Mouse (Mus musculus) liver, embryonic 13.5 days (tissue): ENCODE measurements around the gene 0610040J01Rik. TPM values are rescaled to one million over a fixed set of nuclear protein-coding genes. Genes with fewer than 3 reads are reported as not detected.

ENCODE experiments used
- ATAC-seq: fragments of 200-750 bp; cut with Nextera tagmentation; 2 replicates; pipeline ENCODE4 v1.8.0; 2017; ENCODE audit warnings: low read depth, mild to moderate bottlenecking, moderate number of reproducible peaks, moderate library complexity
- DNase-seq: peaks from one replicate; pipeline ENCODE4 v3.0.0; 2022
- H3K27ac ChIP-seq: fragments of 300-500 bp; sonication (generic); 2 replicates; pipeline ENCODE4 v1.5.1; 2015; ENCODE audit warnings: moderate library complexity, mild to moderate bottlenecking, inconsistent platforms
- H3K27me3 ChIP-seq: fragments of 300-500 bp; sonication (generic); 2 replicates; pipeline ENCODE4 v1.6.1; 2015; ENCODE audit warnings: mild to moderate bottlenecking, inconsistent platforms
- H3K36me3 ChIP-seq: fragments of 300-500 bp; sonication (generic); 2 replicates; pipeline ENCODE4 v1.6.1; 2015; ENCODE audit warnings: mild to moderate bottlenecking, inconsistent platforms
- H3K4me1 ChIP-seq: fragments of 300-500 bp; sonication (generic); replicated peaks from 2 replicates; pipeline ENCODE4 v1.6.1; 2015; ENCODE audit warnings: inconsistent platforms
- H3K4me2 ChIP-seq: fragments of 300-500 bp; sonication (generic); 2 replicates; pipeline ENCODE4 v1.6.1; 2015; ENCODE audit warnings: inconsistent platforms, mild to moderate bottlenecking, moderate library complexity
- H3K4me3 ChIP-seq: fragments of 300-500 bp; sonication (generic); replicated peaks from 2 replicates; pipeline ENCODE4 v1.5.1; 2015; ENCODE audit warnings: mild to moderate bottlenecking, inconsistent platforms
- H3K9ac ChIP-seq: fragments of 300-500 bp; sonication (generic); 2 replicates; pipeline ENCODE4 v1.6.1; 2015; ENCODE audit warnings: mild to moderate bottlenecking, inconsistent platforms
- H3K9me3 ChIP-seq: fragments of 300-500 bp; sonication (generic); replicated peaks from 2 replicates; pipeline ENCODE4 v1.6.1; 2016; ENCODE audit warnings: inconsistent platforms
- WGBS: fragments of 180-500 bp; shearing (Covaris S2); methylation state at CpG from one replicate; pipeline ENCODE4 v1.1.7; 2015; ENCODE audit not compliant: insufficient replicate concordance; 5-methylcytosine and 5-hydroxymethylcytosine counted together
- polyA plus RNA-seq: library from polyadenylated mRNA; unstranded; fragments of >200 nt; fragmentation: Nextera tagmentation; extraction: Ambion mirVana; gene quantifications from 2 replicates; pipeline ENCODE4 v1.2.1, GENCODE M21; 2015

The 0610040J01Rik gene
- polyA plus RNA-seq: 13.9 and 14.6 TPM in 2 replicates

DNA sequence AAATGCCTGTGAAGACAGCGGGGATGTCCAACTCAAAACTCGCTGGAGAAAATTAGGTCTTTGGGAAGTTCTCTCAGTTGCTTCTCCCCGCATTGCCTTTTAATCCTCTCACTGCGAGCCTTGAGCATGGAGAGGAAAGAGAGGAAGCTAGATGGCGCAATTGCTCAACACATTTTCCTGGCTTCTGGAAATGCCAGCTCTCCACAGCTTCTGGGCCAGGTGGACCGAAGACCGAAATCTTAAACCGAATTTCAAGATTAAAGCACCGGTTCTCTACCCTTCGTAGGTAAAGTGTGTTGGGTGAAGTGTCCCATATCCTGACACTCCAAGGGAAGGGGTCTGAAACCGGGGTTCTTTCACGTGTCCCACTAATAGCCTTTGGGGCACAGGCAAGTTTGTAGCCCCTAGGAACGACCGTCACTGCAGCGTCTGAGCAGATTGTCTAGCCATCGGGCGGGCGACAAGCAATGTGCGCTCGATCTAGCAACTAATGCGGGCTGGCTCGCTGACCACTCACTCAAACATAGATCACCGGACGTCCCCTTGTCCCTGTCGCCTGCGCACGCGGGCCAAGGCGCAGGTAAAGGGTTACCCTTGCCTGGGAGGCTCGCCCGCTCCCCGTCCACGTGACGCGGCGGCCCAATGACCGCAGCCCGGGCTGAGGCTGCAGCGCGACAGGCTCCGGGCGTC lies at the start of gene 0610040J01Rik:
0610040J01Rik (plus strand) TSS at position 545 of the 690 bp plus-strand sequence.
- 3% methylated on average over 42 of the region's 42 CpGs for whole genome bisulfite sequencing

DNA sequence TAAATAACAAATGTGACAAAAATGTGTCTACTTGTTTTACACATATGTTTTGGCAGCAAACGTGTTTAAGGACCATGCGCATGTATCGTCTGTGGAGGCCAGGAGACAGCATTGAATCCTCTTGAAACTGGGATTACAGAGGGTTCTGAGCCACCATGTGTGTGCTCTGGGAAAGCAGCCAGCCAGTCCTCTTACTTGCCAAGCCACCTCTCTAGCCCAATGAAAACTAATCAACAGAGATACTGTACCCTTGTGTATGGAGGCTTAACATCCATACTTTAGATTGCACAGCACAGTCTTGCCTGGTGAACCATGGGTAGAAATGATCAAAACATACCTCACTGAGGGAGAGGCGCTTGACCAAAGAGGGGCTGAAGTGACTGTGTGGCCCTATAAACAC lies 46.3 kb upstream of the 0610040J01Rik start:
- no peak overlapping the region for H3K4me3 ChIP-seq
- H3K27me3 ChIP-seq: no peaks in the 10 kb centered on the region
- ATAC-seq: no peak
- DNase-seq: no peak
- H3K36me3 ChIP-seq: no peaks in the 10 kb centered on the region
- H3K9me3 ChIP-seq: no peaks in the 10 kb centered on the region
- H3K27ac ChIP-seq: no peak overlapping the region
- no peak overlapping the region for H3K9ac ChIP-seq
- H3K4me2 ChIP-seq: no peak overlapping the region
- H3K4me1 ChIP-seq: no peaks in the 10 kb centered on the region
- 75% methylated on average over 4 of the region's 4 CpGs for WGBS

More for the DNA sequence above, at the start of gene 0610040J01Rik:
- Histone ChIP-seq H3K36me3 (no peaks in the 10 kb centered on the region), H3K4me1 (peaks cover 4% of the 10 kb centered on the region; the same call in 1 of the 2 replicates), H3K4me2 (peak within 1 kb of the TSS; percentile 75), H3K4me3 (peak within 1 kb of the TSS; percentile 58), H3K9me3 (no peaks in the 10 kb centered on the region), H3K27me3 (peaks cover 29% of the 10 kb centered on the region), H3K9ac (peak within 1 kb of the TSS; percentile 57), H3K27ac (peak within 1 kb of the TSS; percentile 39; the same call in 1 of the 2 replicates)
- peak; percentile 86 for ATAC-seq
- DNase-seq: peak; percentile 28

DNA sequence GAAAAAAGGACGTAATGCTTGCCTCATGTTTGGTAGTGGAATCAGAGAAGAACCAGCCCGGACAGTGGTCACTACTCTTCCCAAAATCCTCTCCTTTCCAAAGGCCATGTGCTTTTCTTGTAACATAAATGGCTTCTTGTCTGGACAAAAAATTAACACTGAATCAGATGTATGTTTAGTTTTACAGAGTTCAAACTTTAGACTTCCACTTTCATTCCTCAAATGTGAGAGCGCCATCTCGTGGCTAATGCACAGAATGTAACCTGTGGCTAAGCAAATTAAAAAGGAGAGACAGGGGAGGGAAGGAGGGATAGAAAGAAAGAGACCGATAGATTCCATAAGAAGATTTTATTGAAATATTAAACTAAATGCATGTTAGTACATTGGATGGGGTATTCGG lies 45.4 kb upstream of the 0610040J01Rik start:
- 31% methylated on average over 6 of the region's 6 CpGs for WGBS
- no peak for ATAC-seq

DNA sequence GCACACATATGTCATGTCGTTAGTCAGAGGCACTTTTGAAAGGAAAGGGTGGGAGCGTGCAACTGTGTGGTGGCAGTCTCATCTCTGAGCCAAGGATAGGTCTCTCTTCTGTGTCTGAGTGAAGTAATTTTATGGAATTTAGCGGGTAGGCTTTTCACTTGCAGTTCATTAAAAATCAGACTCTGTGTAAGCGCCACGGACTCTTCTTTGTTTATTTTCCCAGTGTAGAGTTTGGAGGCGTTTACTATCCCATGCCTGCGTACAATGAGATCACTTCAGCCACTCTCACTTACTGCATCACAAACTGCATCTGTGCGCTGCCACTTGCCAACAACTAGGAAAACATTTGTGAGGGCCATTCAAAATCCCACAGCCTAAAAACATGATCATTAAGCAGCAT lies 44.7 kb upstream of the 0610040J01Rik start:
- ATAC-seq (no peak), DNase-seq (no peak)
- H3K9me3 ChIP-seq: no peaks in the 10 kb centered on the region
- H3K27ac ChIP-seq: no peak overlapping the region
- H3K4me2 ChIP-seq: no peak overlapping the region
- WGBS: 64% methylated on average over 8 of the region's 8 CpGs
- H3K27me3 ChIP-seq: no peaks in the 10 kb centered on the region
- H3K36me3 ChIP-seq: no peaks in the 10 kb centered on the region
- H3K4me3 ChIP-seq: no peak overlapping the region
- no peaks in the 10 kb centered on the region for H3K4me1 ChIP-seq
- no peak overlapping the region for H3K9ac ChIP-seq

More for the DNA sequence above, 45.4 kb upstream of the 0610040J01Rik start:
- Histone ChIP-seq H3K4me1 (no peaks in the 10 kb centered on the region), H3K4me3 (no peak overlapping the region), H3K9me3 (no peaks in the 10 kb centered on the region), H3K27me3 (no peaks in the 10 kb centered on the region), H3K27ac (no peak overlapping the region), H3K4me2 (no peak overlapping the region), H3K36me3 (no peaks in the 10 kb centered on the region), H3K9ac (no peak overlapping the region)
- no peak for DNase-seq

DNA sequence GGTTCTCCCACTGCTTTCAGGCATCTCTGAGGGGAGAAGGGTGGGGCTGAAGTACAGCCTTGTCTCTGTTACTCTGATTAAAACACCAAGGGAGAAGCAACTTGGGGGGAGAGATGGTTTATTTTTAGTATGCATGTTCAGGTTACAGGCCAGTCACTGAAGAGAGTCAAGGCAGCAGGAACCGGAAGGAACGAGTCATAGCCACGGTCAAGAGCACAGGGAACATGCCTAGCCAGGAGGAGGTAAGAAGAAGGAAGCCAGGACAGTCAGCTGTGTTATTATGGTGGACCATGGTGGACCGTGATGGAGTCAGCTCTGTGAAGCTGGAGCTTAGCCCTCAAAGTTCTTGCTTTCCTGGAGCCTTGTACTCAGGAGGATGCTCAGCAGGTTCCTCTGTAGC lies 43.9 kb upstream of the 0610040J01Rik start:
- Histone ChIP-seq H3K4me3 (no peak overlapping the region), H3K9me3 (no peaks in the 10 kb centered on the region), H3K4me1 (no peaks in the 10 kb centered on the region), H3K9ac (no peak overlapping the region), H3K36me3 (no peaks in the 10 kb centered on the region), H3K27ac (no peak overlapping the region), H3K4me2 (no peak overlapping the region), H3K27me3 (no peaks in the 10 kb centered on the region)
- no peak for DNase-seq
- 52% methylated on average over 4 of the region's 4 CpGs for WGBS
- ATAC-seq: no peak

DNA sequence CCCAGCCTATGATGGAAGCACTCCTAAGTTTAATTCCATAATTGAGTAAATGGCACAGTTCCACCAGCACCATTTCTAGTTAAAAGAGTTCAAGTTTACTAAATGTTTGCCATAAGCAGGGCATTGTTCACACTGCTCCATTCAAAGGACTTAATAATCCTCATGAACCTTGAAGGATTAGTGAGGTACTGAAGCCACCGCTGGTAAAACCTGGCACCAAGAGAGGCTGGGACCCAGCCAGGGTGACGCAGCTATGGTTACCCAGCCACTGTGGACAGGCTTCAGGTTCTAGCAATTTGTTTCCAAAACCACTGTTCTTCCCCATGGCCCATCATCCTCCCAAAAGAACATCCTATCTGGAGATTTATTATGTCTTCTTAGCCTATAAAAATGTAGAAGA lies 39.2 kb upstream of the 0610040J01Rik start:
- Histone ChIP-seq H3K4me2 (no peak overlapping the region), H3K27me3 (no peaks in the 10 kb centered on the region), H3K27ac (no peak overlapping the region), H3K9ac (no peak overlapping the region), H3K4me1 (no peaks in the 10 kb centered on the region), H3K4me3 (no peak overlapping the region), H3K9me3 (no peaks in the 10 kb centered on the region), H3K36me3 (no peaks in the 10 kb centered on the region)
- DNase-seq (no peak), ATAC-seq (no peak)
- 59% methylated on average over 2 of the region's 2 CpGs for WGBS

DNA sequence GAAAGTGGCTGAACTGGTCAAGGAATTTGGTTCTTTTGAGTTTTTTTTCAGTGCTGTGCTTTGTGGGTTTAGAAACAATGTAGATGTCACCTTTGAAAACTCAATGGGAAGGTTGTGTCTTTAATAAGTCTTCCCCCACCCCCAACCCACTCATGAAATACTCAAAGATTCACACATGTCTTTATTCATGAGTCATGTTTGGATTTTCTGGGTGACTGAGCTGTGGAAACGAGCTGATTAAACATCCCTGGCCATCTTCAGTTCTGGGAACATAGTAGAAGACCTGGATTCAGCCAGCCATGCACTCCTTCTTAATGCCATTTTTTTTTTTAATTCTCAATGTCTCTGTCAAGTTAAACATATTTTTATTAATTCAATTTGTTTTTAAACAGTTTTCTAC lies 38.6 kb upstream of the 0610040J01Rik start:
- Histone ChIP-seq H3K36me3 (no peaks in the 10 kb centered on the region), H3K4me2 (no peak overlapping the region), H3K27ac (no peak overlapping the region), H3K9ac (no peak overlapping the region), H3K4me3 (no peak overlapping the region), H3K9me3 (no peaks in the 10 kb centered on the region), H3K4me1 (no peaks in the 10 kb centered on the region), H3K27me3 (no peaks in the 10 kb centered on the region)
- ATAC-seq (no peak), DNase-seq (no peak)
- WGBS: 35% methylated on average over 1 of the region's 1 CpGs

DNA sequence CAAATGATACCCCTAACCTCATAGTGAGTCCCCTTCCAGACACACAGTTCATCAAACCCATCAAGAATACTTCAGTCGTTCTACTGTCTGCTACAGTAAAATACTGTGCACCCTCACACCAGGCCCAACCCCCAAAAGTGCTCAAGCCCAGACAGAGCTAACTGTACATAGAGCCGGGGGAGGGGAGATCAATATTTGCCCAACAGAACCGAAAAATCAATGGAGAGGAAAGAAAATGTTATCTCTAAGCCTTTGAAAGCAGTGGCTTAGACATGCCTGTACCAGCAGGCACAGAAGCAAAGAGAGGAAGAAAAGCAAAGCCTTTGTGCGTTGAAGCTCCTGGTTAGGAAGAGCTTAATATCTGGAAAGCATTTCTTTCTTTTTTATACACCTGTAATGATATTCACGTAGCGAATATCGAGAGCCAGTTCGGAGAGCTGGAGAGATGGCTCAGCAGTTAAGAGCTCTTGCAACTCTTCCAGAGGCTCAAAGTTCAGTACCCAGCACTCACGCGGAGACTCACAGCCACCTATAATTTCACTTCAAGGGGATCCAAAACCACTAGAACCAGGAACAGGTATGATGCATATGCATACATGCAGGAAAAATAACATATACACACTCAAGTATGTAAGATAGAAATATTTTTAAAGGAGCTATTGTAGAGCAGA lies 23.9 kb upstream of the 0610040J01Rik start:
- no peaks in the 10 kb centered on the region for H3K36me3 ChIP-seq
- H3K9me3 ChIP-seq: no peaks in the 10 kb centered on the region
- no peak for DNase-seq
- 64% methylated on average over 10 of the region's 10 CpGs for WGBS
- H3K27ac ChIP-seq: peak overlapping the region; percentile 14; the same call in 1 of the 2 replicates
- H3K4me1 ChIP-seq: no peaks in the 10 kb centered on the region
- H3K27me3 ChIP-seq: no peaks in the 10 kb centered on the region
- peak; percentile 84 for ATAC-seq
- no peak overlapping the region for H3K9ac ChIP-seq
- no peak overlapping the region for H3K4me2 ChIP-seq
- no peak overlapping the region for H3K4me3 ChIP-seq

DNA sequence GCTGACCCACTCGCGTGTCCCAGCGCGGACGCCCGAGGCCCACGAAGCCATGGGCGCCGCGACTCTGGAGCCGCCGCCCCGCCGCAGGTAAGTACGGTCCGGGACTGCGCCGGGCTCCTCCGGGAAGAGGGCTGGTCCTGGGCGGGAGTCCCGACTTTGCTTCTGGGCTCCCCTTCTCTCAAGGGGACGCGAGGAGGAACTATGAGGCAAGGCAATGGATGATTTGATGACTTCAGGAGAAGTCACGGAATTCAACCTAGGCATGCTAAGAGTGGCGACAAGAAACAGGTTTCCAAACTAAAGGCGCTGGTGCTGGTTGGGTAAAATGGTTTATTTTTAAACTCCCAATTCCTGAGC lies 324 bp downstream of the 0610040J01Rik start:
- no peaks in the 10 kb centered on the region for H3K9me3 ChIP-seq
- ATAC-seq: no peak
- no peak for DNase-seq
- peak overlapping the region; percentile 57 for H3K9ac ChIP-seq
- H3K27ac ChIP-seq: peak overlapping the region; percentile 39; the same call in 1 of the 2 replicates
- 3% methylated on average over 26 of the region's 26 CpGs for WGBS
- H3K4me3 ChIP-seq: peak overlapping the region; percentile 58
- H3K27me3 ChIP-seq: peaks cover 29% of the 10 kb centered on the region
- no peaks in the 10 kb centered on the region for H3K36me3 ChIP-seq
- H3K4me2 ChIP-seq: peak overlapping the region; percentile 75
- H3K4me1 ChIP-seq: peaks cover 7% of the 10 kb centered on the region

DNA sequence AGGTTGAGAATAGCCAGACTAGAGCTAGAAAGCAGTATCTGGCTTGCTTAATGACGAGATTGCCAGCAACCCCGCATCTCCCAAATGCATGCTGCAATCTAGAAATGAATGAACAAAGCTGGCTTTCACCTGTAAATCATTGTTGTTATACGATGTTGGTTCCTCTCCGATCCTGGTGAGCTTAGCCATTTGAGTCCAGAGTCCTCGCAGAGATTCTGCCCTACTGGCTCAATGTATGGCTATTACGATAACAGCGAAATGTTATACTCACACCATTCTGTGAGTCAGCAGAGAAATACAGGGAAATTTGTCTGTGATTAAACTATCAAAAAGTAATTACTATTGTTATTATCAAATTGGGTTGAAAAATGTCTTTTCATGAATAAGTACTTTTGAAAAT lies 4.5 kb downstream of the 0610040J01Rik start:
- no peak overlapping the region for H3K27ac ChIP-seq
- peaks cover 30% of the 10 kb centered on the region for H3K4me1 ChIP-seq
- no peak overlapping the region for H3K4me3 ChIP-seq
- no peaks in the 10 kb centered on the region for H3K36me3 ChIP-seq
- ATAC-seq (no peak), DNase-seq (no peak)
- WGBS: 72% methylated on average over 7 of the region's 7 CpGs
- no peak overlapping the region for H3K9ac ChIP-seq
- H3K4me2 ChIP-seq: no peak overlapping the region
- H3K27me3 ChIP-seq: peaks cover 21% of the 10 kb centered on the region
- H3K9me3 ChIP-seq: no peaks in the 10 kb centered on the region

DNA sequence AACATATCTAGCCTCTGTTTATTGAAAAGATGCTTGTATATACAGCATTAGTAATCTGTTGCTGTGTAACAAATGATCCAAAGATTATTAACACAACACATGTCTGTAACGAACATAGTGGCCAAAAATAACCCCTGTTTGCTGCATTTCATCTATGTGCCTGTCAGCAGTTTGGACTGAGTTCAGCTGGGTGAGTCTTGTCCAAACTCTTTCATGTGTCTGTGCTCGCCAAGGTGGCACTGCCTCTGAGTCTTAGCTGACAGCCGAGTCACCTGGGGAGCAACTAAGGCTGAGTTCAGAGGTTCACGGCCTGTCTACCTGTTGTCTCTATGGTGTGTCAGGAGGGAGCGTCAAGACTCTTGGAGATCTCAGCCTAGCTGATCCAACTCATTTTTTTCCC lies 5.1 kb downstream of the 0610040J01Rik start:
- DNase-seq: no peak
- Histone ChIP-seq H3K27me3 (peaks cover 14% of the 10 kb centered on the region), H3K4me1 (peaks cover 35% of the 10 kb centered on the region), H3K36me3 (no peaks in the 10 kb centered on the region), H3K4me2 (no peak overlapping the region), H3K9me3 (no peaks in the 10 kb centered on the region), H3K27ac (no peak overlapping the region), H3K9ac (no peak overlapping the region), H3K4me3 (no peak overlapping the region)
- ATAC-seq: no peak
- WGBS: 63% methylated on average over 5 of the region's 5 CpGs

DNA sequence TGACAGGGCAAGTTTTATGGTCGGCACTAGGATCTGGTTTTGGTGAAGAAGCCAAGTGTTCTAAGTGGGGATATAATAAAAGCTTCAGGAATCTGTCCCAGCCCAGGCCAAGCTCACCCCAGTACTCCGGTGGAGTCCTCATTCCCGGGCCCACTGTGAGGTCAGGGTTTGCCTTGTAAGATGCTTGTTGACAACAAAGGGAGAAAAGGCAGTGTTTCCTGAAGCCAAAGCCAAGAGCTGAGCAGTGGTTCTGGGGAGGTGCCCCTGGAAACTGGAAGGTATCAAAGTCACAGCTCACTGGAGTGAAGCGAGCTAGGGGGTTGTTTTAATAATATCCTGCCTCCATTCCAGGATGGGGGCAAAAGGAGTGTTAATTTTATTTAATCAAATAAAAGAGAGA lies 6.8 kb downstream of the 0610040J01Rik start:
- no peak overlapping the region for H3K27ac ChIP-seq
- H3K9me3 ChIP-seq: no peaks in the 10 kb centered on the region
- H3K9ac ChIP-seq: no peak overlapping the region
- H3K27me3 ChIP-seq: no peaks in the 10 kb centered on the region; the same call in 1 of the 2 replicates
- no peak overlapping the region for H3K4me2 ChIP-seq
- H3K4me3 ChIP-seq: no peak overlapping the region
- no peaks in the 10 kb centered on the region for H3K36me3 ChIP-seq
- no peak for DNase-seq
- WGBS: 48% methylated on average over 4 of the region's 4 CpGs
- no peak for ATAC-seq
- peaks cover 49% of the 10 kb centered on the region for H3K4me1 ChIP-seq
